Mouse (Mus musculus): ENCODE results near the gene Cdh22. TPM values are rescaled to one million over a fixed set of nuclear protein-coding genes. Genes with fewer than 3 reads are reported as not detected.

Gene Cdh22
- polyA plus RNA-seq, 1 experiment from 2014 or later, result 11.0 TPM

GRCm38 (mm10) chr2:165271326-165271725, 36.7 kb upstream of the Cdh22 start:
- 7% methylated on average over 8 of the region's 8 CpGs for WGBS
- Histone ChIP-seq H3K9me3 (ENCODE audit: control insufficient read depth, low read length) (no peaks in the 10 kb centered on the region), H3K4me1 (ENCODE audit: control insufficient read depth, insufficient read depth, low read depth, low read length) (peaks cover 29% of the 10 kb centered on the region), H3K27ac (ENCODE audit: low read depth, low read length) (0 out of 2 replicates have a peak overlapping the region, but pooled peaks have one; percentile 15), H3K36me3 (ENCODE audit: control insufficient read depth, insufficient read depth, low read length) (no peaks in the 10 kb centered on the region), H3K27me3 (replicated peaks; ENCODE audit: control insufficient read depth, insufficient read depth, low read length) (no peaks in the 10 kb centered on the region), H3K9ac (ENCODE audit: low read depth, low read length) (no peak overlapping the region), H3K4me2 (ENCODE audit: low read length) (no peak overlapping the region), H3K4me3 (ENCODE audit: low read length) (no peak overlapping the region)
- no peak for ATAC-seq

- H3K27ac ChIP-seq (ENCODE audit: low read depth, low read length), result 0 out of 2 replicates have a peak overlapping the region, but pooled peaks have one; percentile 15
Measured at GRCm38 (mm10) chr2:165270858-165271257, 36.2 kb upstream of the Cdh22 start.

GRCm38 (mm10) chr2:165266739-165267138, 32.1 kb upstream of the Cdh22 start:
- peak overlapping the region; percentile 32 for H3K4me2 ChIP-seq (ENCODE audit: low read length)
- no peaks in the 10 kb centered on the region for H3K27me3 ChIP-seq (replicated peaks; ENCODE audit: control insufficient read depth, insufficient read depth, low read length)
- no peak for ATAC-seq
- peak overlapping the region; percentile 36; the same call in 1 of the 2 replicates for H3K9ac ChIP-seq (ENCODE audit: low read depth, low read length)
- H3K9me3 ChIP-seq (ENCODE audit: control insufficient read depth, low read length), result no peaks in the 10 kb centered on the region
- no peaks in the 10 kb centered on the region for H3K36me3 ChIP-seq (ENCODE audit: control insufficient read depth, insufficient read depth, low read length)
- no peak overlapping the region for H3K4me3 ChIP-seq (ENCODE audit: low read length)
- peak overlapping the region; percentile 33; the same call in 1 of the 2 replicates for H3K27ac ChIP-seq (ENCODE audit: low read depth, low read length)
- H3K4me1 ChIP-seq (ENCODE audit: control insufficient read depth, insufficient read depth, low read depth, low read length), result peaks cover 25% of the 10 kb centered on the region
- WGBS, result 4% methylated on average over 12 of the region's 12 CpGs

More at GRCm38 (mm10) chr2:165270858-165271257, 36.2 kb upstream of the Cdh22 start:
- Histone ChIP-seq H3K4me1 (ENCODE audit: control insufficient read depth, insufficient read depth, low read depth, low read length) (peaks cover 33% of the 10 kb centered on the region), H3K4me2 (ENCODE audit: low read length) (no peak overlapping the region), H3K9ac (ENCODE audit: low read depth, low read length) (no peak overlapping the region), H3K4me3 (ENCODE audit: low read length) (no peak overlapping the region), H3K27me3 (replicated peaks; ENCODE audit: control insufficient read depth, insufficient read depth, low read length) (no peaks in the 10 kb centered on the region), H3K9me3 (ENCODE audit: control insufficient read depth, low read length) (no peaks in the 10 kb centered on the region), H3K36me3 (ENCODE audit: control insufficient read depth, insufficient read depth, low read length) (no peaks in the 10 kb centered on the region)
- 50% methylated on average over 7 of the region's 7 CpGs for WGBS
- ATAC-seq, result no peak

GRCm38 (mm10) chr2:165263861-165264260, 29.2 kb upstream of the Cdh22 start:
- ATAC-seq, result peak; percentile 54; the same call in 1 of the 2 replicates
- no peak overlapping the region for H3K27ac ChIP-seq (ENCODE audit: low read depth, low read length)

GRCm38 (mm10) chr2:165262274-165262990, 27.8 kb upstream of the Cdh22 start:
- ATAC-seq, result no peak
- Histone ChIP-seq H3K4me1 (ENCODE audit: control insufficient read depth, insufficient read depth, low read depth, low read length) (peaks cover 28% of the 10 kb centered on the region), H3K9me3 (ENCODE audit: control insufficient read depth, low read length) (no peaks in the 10 kb centered on the region), H3K27ac (ENCODE audit: low read depth, low read length) (no peak overlapping the region), H3K36me3 (ENCODE audit: control insufficient read depth, insufficient read depth, low read length) (no peaks in the 10 kb centered on the region), H3K27me3 (replicated peaks; ENCODE audit: control insufficient read depth, insufficient read depth, low read length) (no peaks in the 10 kb centered on the region), H3K4me2 (ENCODE audit: low read length) (no peak overlapping the region), H3K4me3 (ENCODE audit: low read length) (no peak overlapping the region), H3K9ac (ENCODE audit: low read depth, low read length) (no peak overlapping the region)
- 59% methylated on average over 18 of the region's 18 CpGs for WGBS

More at GRCm38 (mm10) chr2:165263861-165264260, 29.2 kb upstream of the Cdh22 start:
- no peak overlapping the region for H3K9ac ChIP-seq (ENCODE audit: low read depth, low read length)
- H3K36me3 ChIP-seq (ENCODE audit: control insufficient read depth, insufficient read depth, low read length), result no peaks in the 10 kb centered on the region
- no peak overlapping the region for H3K4me2 ChIP-seq (ENCODE audit: low read length)
- H3K4me3 ChIP-seq (ENCODE audit: low read length), result no peak overlapping the region
- H3K4me1 ChIP-seq (ENCODE audit: control insufficient read depth, insufficient read depth, low read depth, low read length), result peaks cover 25% of the 10 kb centered on the region
- no peaks in the 10 kb centered on the region for H3K9me3 ChIP-seq (ENCODE audit: control insufficient read depth, low read length)
- WGBS, result 36% methylated on average over 7 of the region's 7 CpGs
- no peaks in the 10 kb centered on the region for H3K27me3 ChIP-seq (replicated peaks; ENCODE audit: control insufficient read depth, insufficient read depth, low read length)

GRCm38 (mm10) chr2:165259859-165260258, 25.2 kb upstream of the Cdh22 start:
- no peak for ATAC-seq
- no peaks in the 10 kb centered on the region for H3K27me3 ChIP-seq (replicated peaks; ENCODE audit: control insufficient read depth, insufficient read depth, low read length)
- H3K9ac ChIP-seq (ENCODE audit: low read depth, low read length), result no peak overlapping the region
- H3K36me3 ChIP-seq (ENCODE audit: control insufficient read depth, insufficient read depth, low read length), result no peaks in the 10 kb centered on the region
- H3K4me3 ChIP-seq (ENCODE audit: low read length), result no peak overlapping the region
- no peaks in the 10 kb centered on the region for H3K9me3 ChIP-seq (ENCODE audit: control insufficient read depth, low read length)
- peaks cover 16% of the 10 kb centered on the region for H3K4me1 ChIP-seq (ENCODE audit: control insufficient read depth, insufficient read depth, low read depth, low read length)
- H3K4me2 ChIP-seq (ENCODE audit: low read length), result no peak overlapping the region
- 62% methylated on average over 8 of the region's 8 CpGs for WGBS
- H3K27ac ChIP-seq (ENCODE audit: low read depth, low read length), result no peak overlapping the region

- 70% methylated on average over 6 of the region's 6 CpGs for WGBS
- no peak overlapping the region for H3K9ac ChIP-seq (ENCODE audit: low read depth, low read length)
- no peak for ATAC-seq
- no peaks in the 10 kb centered on the region for H3K27me3 ChIP-seq (replicated peaks; ENCODE audit: control insufficient read depth, insufficient read depth, low read length)
- H3K27ac ChIP-seq (ENCODE audit: low read depth, low read length), result no peak overlapping the region
- H3K36me3 ChIP-seq (ENCODE audit: control insufficient read depth, insufficient read depth, low read length), result no peaks in the 10 kb centered on the region
- H3K4me3 ChIP-seq (ENCODE audit: low read length), result no peak overlapping the region
- H3K4me2 ChIP-seq (ENCODE audit: low read length), result no peak overlapping the region
- H3K9me3 ChIP-seq (ENCODE audit: control insufficient read depth, low read length), result no peaks in the 10 kb centered on the region
- H3K4me1 ChIP-seq (ENCODE audit: control insufficient read depth, insufficient read depth, low read depth, low read length), result peaks cover 19% of the 10 kb centered on the region
Measured at GRCm38 (mm10) chr2:165258321-165258720, 23.7 kb upstream of the Cdh22 start.

- H3K36me3 ChIP-seq (ENCODE audit: control insufficient read depth, insufficient read depth, low read length), result no peaks in the 10 kb centered on the region
- WGBS, result 29% methylated on average over 10 of the region's 11 CpGs
- no peaks in the 10 kb centered on the region; the same call in 1 of the 2 replicates for H3K27me3 ChIP-seq (replicated peaks; ENCODE audit: control insufficient read depth, insufficient read depth, low read length)
- peaks cover 18% of the 10 kb centered on the region for H3K4me1 ChIP-seq (ENCODE audit: control insufficient read depth, insufficient read depth, low read depth, low read length)
- no peak overlapping the region for H3K4me3 ChIP-seq (ENCODE audit: low read length)
- H3K4me2 ChIP-seq (ENCODE audit: low read length), result no peak overlapping the region
- ATAC-seq, result no peak
- H3K27ac ChIP-seq (ENCODE audit: low read depth, low read length), result no peak overlapping the region
- H3K9ac ChIP-seq (ENCODE audit: low read depth, low read length), result 0 out of 2 replicates have a peak overlapping the region, but pooled peaks have one; percentile 29
- H3K9me3 ChIP-seq (ENCODE audit: control insufficient read depth, low read length), result no peaks in the 10 kb centered on the region
Measured at GRCm38 (mm10) chr2:165257151-165257834, 22.6 kb upstream of the Cdh22 start.

- no peak overlapping the region for H3K4me3 ChIP-seq (ENCODE audit: low read length)
- H3K36me3 ChIP-seq (ENCODE audit: control insufficient read depth, insufficient read depth, low read length), result no peaks in the 10 kb centered on the region
- H3K27ac ChIP-seq (ENCODE audit: low read depth, low read length), result no peak overlapping the region
- no peak overlapping the region for H3K4me2 ChIP-seq (ENCODE audit: low read length)
- H3K4me1 ChIP-seq (ENCODE audit: control insufficient read depth, insufficient read depth, low read depth, low read length), result peaks cover 16% of the 10 kb centered on the region
- ATAC-seq, result no peak
- no peaks in the 10 kb centered on the region for H3K9me3 ChIP-seq (ENCODE audit: control insufficient read depth, low read length)
- no peaks in the 10 kb centered on the region; the same call in 1 of the 2 replicates for H3K27me3 ChIP-seq (replicated peaks; ENCODE audit: control insufficient read depth, insufficient read depth, low read length)
- no peak overlapping the region for H3K9ac ChIP-seq (ENCODE audit: low read depth, low read length)
- WGBS, result 66% methylated on average over 10 of the region's 10 CpGs
Measured at GRCm38 (mm10) chr2:165256213-165256612, 21.6 kb upstream of the Cdh22 start.

Data from hindbrain, embryonic 16.5 days (tissue).